Comparison of ENCODE assay signal across 8 mouse cellular contexts in genomic region chr16:19760074-19760473, GRCm38 (mm10). TPM values are rescaled to one million over a fixed set of nuclear protein-coding genes. Genes with fewer than 3 reads are reported as not detected.
A peak's percentile ranks its signal among the peaks of the same experiment; 100 is the strongest.
DNase-seq lines count a peak whose midpoint lies in the region; ATAC-seq and TF ChIP-seq lines count a peak whose summit lies in the region.

B3gnt5 (plus strand) TSS chr16:19760208.

- no peaks in the 10 kb centered on the region for H3K36me3 ChIP-seq in intestine, embryonic 15.5 days
- H3K36me3 ChIP-seq in liver, postnatal 0 days (replicated peaks; ENCODE audit: insufficient read depth, low read length), result no peaks in the 10 kb centered on the region
- H3K36me3 ChIP-seq in neural tube, embryonic 11.5 days (ENCODE audit: control insufficient read depth, insufficient read depth, low read length), result no peaks in the 10 kb centered on the region

- H3K4me3 ChIP-seq in intestine, embryonic 15.5 days (replicated peaks), result peak within 1 kb of the TSS; percentile 66
- H3K4me3 ChIP-seq in liver, postnatal 0 days (ENCODE audit: low read depth, low read length), result peak within 1 kb of the TSS; percentile 52
- H3K4me3 ChIP-seq in neural tube, embryonic 11.5 days (ENCODE audit: low read depth, low read length), result peak within 1 kb of the TSS; percentile 56

- peak within 1 kb of the TSS; percentile 96 for H3K4me2 ChIP-seq in intestine, embryonic 15.5 days (replicated peaks)
- peak within 1 kb of the TSS; percentile 76 for H3K4me2 ChIP-seq in liver, postnatal 0 days (ENCODE audit: low read depth, low read length)
- H3K4me2 ChIP-seq in neural tube, embryonic 11.5 days (ENCODE audit: low read depth), result peak within 1 kb of the TSS; percentile 55

- peak within 1 kb of the TSS; percentile 72 for H3K27ac ChIP-seq in intestine, embryonic 15.5 days
- peak within 1 kb of the TSS; percentile 39; the same call in 1 of the 2 replicates for H3K27ac ChIP-seq in liver, postnatal 0 days (ENCODE audit: low read depth)
- peak within 1 kb of the TSS; percentile 86 for H3K27ac ChIP-seq in neural tube, embryonic 11.5 days (ENCODE audit: low read depth, low read length)

- no peak for TF ChIP-seq CTCF in liver, postnatal 0 days (IDR thresholded peaks at IDR 0.05; ENCODE audit: low read depth)

- TF ChIP-seq EP300 in liver, postnatal 0 days (IDR thresholded peaks at IDR 0.05; ENCODE audit: low read depth), result no peak

- no peaks in the 10 kb centered on the region for H3K4me1 ChIP-seq in intestine, embryonic 15.5 days (replicated peaks)
- no peaks in the 10 kb centered on the region; the same call in none of the 2 replicates for H3K4me1 ChIP-seq in liver, postnatal 0 days (ENCODE audit: insufficient read depth)
- peaks cover 4% of the 10 kb centered on the region; the same call in 1 of the 2 replicates for H3K4me1 ChIP-seq in neural tube, embryonic 11.5 days (ENCODE audit: control insufficient read depth, insufficient read depth, low read length)

- under 1% methylated on average over 15 of the region's 15 CpGs for WGBS in intestine, embryonic 15.5 days
- WGBS in liver, postnatal 0 days (ENCODE audit: insufficient replicate concordance), result under 1% methylated on average over 15 of the region's 15 CpGs
- under 1% methylated on average over 14 of the region's 15 CpGs for WGBS in neural tube, embryonic 11.5 days

- H3K9ac ChIP-seq in intestine, embryonic 15.5 days, result peak within 1 kb of the TSS; percentile 81
- peak within 1 kb of the TSS; percentile 52 for H3K9ac ChIP-seq in liver, postnatal 0 days (replicated peaks)
- H3K9ac ChIP-seq in neural tube, embryonic 11.5 days (ENCODE audit: low read length), result peak within 1 kb of the TSS; percentile 90

- no peaks in the 10 kb centered on the region for H3K9me3 ChIP-seq in intestine, embryonic 15.5 days
- no peaks in the 10 kb centered on the region for H3K9me3 ChIP-seq in liver, postnatal 0 days (ENCODE audit: low read length)
- no peaks in the 10 kb centered on the region for H3K9me3 ChIP-seq in neural tube, embryonic 11.5 days (ENCODE audit: control insufficient read depth, low read length)

- no peaks in the 10 kb centered on the region for H3K27me3 ChIP-seq in intestine, embryonic 15.5 days (replicated peaks)
- peaks cover 14% of the 10 kb centered on the region for H3K27me3 ChIP-seq in liver, postnatal 0 days (ENCODE audit: insufficient read depth, low read length)
- H3K27me3 ChIP-seq in neural tube, embryonic 11.5 days (ENCODE audit: control insufficient read depth, insufficient read depth, low read length), result no peaks in the 10 kb centered on the region

- ATAC-seq in intestine, embryonic 15.5 days, result peak; percentile 98
- ATAC-seq in liver, postnatal 0 days, result peak; percentile 49
- ATAC-seq in neural tube, embryonic 11.5 days (ENCODE audit: insufficient read depth, low FRiP score, low TSS enrichment), result peak; percentile 95

- peak; percentile 11 to 47 for DNase-seq in adrenal gland, adult (ENCODE audit: inconsistent age in 2 of 2, low spot score in 1 of 2)
- no peak for DNase-seq in adrenal gland, postnatal 4 days (ENCODE audit: low spot score in 2 of 2)
- DNase-seq in c-Kit-positive CD71-negative TER-119-negative erythroid progenitor cells, embryonic 14.5 days (ENCODE audit: low read depth), result peak; percentile 35
- DNase-seq in heart, adult 11 months, result peak; percentile 94
- DNase-seq in liver, postnatal 0 days, result peak; percentile 54
- DNase-seq in neural tube, embryonic 11.5 days (ENCODE audit: low spot score), result peak; percentile 91
- DNase-seq in thymus, postnatal 25 days, result peak; percentile 52

RNA-seq across cellular contexts. Expression of gene B3gnt5, which starts in this region (rescaled TPM):
- total RNA-seq in adrenal gland, postnatal 4 days (2021), result 1 to 10 TPM; 2.7 to 4.0 TPM
- polyA plus RNA-seq in intestine, embryonic 15.5 days (2015; fragmentation: Nextera tagmentation; extraction: Ambion mirVana), result 9.4 and 11.1 TPM in 2 replicates
- 0.83 and 1.3 TPM in 2 replicates for polyA plus RNA-seq in liver, postnatal 0 days (2015; fragmentation: Nextera tagmentation; extraction: Ambion mirVana)
- 51.6 and 52.2 TPM in 2 replicates for polyA plus RNA-seq in neural tube, embryonic 11.5 days (2014; fragmentation: Nextera tagmentation; extraction: Ambion mirVana)

Comparison
In these comparisons a context has a peak if more than half of its experiments do, and no peak if none do; other contexts are left out.
1. DNase-seq: peak in adrenal gland, adult (2 of 2), c-Kit-positive CD71-negative TER-119-negative erythroid progenitor cells, embryonic 14.5 days (single experiment), heart, adult 11 months (single experiment), liver, postnatal 0 days (single experiment), neural tube, embryonic 11.5 days (single experiment) and thymus, postnatal 25 days (single experiment); none in adrenal gland, postnatal 4 days (0 of 2).
2. Peak in every context shown above with its lines, with median percentiles within 50 percentile points of each other: ATAC-seq, H3K27ac ChIP-seq, H3K4me2 ChIP-seq, H3K4me3 ChIP-seq and H3K9ac ChIP-seq.